Mouse (Mus musculus) MEL (cell line): ENCODE measurements at regions not wholly inside any gene's neighbourhood (a gene's known extent, or its start where the extent isn't known, plus 50 kb on each side); places are given as distances from the start of the nearest gene placed in this dataset.

ENCODE experiments used
- DNase-seq: peaks from one replicate; pipeline ENCODE4 v3.0.0; 2011; ENCODE audit warnings: low read depth, low spot score
- H3K27ac ChIP-seq: 2 replicates; pipeline ENCODE4 v1.5.1; 2012; ENCODE audit warnings: low read depth, mild to moderate bottlenecking, control low read depth, low read length, moderate library complexity; ENCODE audit not compliant: control insufficient read depth
- H3K27me3 ChIP-seq, 2 experiments: fragments of 150-350 bp in 1 of 2; sonication (generic) in 1 of 2; 2 replicates each; pipeline ENCODE4 v1.6.1; 2012; ENCODE audit warnings: low read length in 2 of 2, mild to moderate bottlenecking in 2 of 2, improper control_type of control experiment in 1 of 2, moderate library complexity in 1 of 2; ENCODE audit not compliant: insufficient read depth in 2 of 2, control insufficient read depth in 1 of 2
- H3K36me3 ChIP-seq, 2 experiments: 2 replicates each; pipeline ENCODE4 v1.6.1; 2012 to 2014; ENCODE audit warnings: low read length in 2 of 2, improper control_type of control experiment in 1 of 2, inconsistent platforms in 1 of 2, mild to moderate bottlenecking in 1 of 2; ENCODE audit not compliant: insufficient read depth in 2 of 2, control insufficient read depth in 1 of 2
- H3K4me1 ChIP-seq, 2 experiments: fragments of 150-350 bp in 1 of 2; sonication (generic) in 1 of 2; 2 replicates each; pipeline ENCODE4 v1.6.1; 2012; ENCODE audit warnings: low read length in 2 of 2, improper control_type of control experiment in 1 of 2, mild to moderate bottlenecking in 1 of 2; ENCODE audit not compliant: insufficient read depth in 2 of 2, control insufficient read depth in 1 of 2
- H3K4me3 ChIP-seq, 2 experiments: fragments of 150-350 bp in 1 of 2; sonication (generic) in 1 of 2; 2 replicates each; pipeline ENCODE4 v1.5.1; 2012; ENCODE audit warnings: low read depth in 2 of 2, low read length in 2 of 2, mild to moderate bottlenecking in 2 of 2, moderate library complexity in 2 of 2, control low read depth in 1 of 2, improper control_type of control experiment in 1 of 2; ENCODE audit not compliant: control insufficient read depth in 1 of 2, insufficient read depth in 1 of 2
- H3K79me2 ChIP-seq: 2 replicates; pipeline ENCODE4 v1.6.1; 2012; ENCODE audit warnings: mild to moderate bottlenecking, low read length, moderate library complexity; ENCODE audit not compliant: control insufficient read depth, poor library complexity, insufficient read depth
- H3K9ac ChIP-seq: 2 replicates; pipeline ENCODE4 v1.6.1; 2012; ENCODE audit warnings: low read depth, mild to moderate bottlenecking, control low read depth, low read length, moderate library complexity; ENCODE audit not compliant: control insufficient read depth, poor library complexity, severe bottlenecking
- H3K9me3 ChIP-seq: fragments of 150-350 bp; sonication (generic); replicated peaks from 2 replicates; pipeline ENCODE4 v1.6.1; 2012; ENCODE audit warnings: mild to moderate bottlenecking, low read length, improper control_type of control experiment, moderate library complexity; ENCODE audit not compliant: insufficient read depth
- CTCF ChIP-seq, 3 experiments: IDR thresholded peaks in 2 of 3; conservative IDR thresholded peaks in 1 of 3; 2 replicates each; pipeline ENCODE4 v1.5.1; 2011 to 2012; ENCODE audit warnings: low read length in 3 of 3, low read depth in 2 of 3, mild to moderate bottlenecking in 2 of 3, improper control_type of control experiment in 1 of 3, inconsistent platforms in 1 of 3, mixed read lengths in 1 of 3, moderate library complexity in 1 of 3; ENCODE audit not compliant: control insufficient read depth in 1 of 3, insufficient read depth in 1 of 3, poor library complexity in 1 of 3, severe bottlenecking in 1 of 3
- ETS1 ChIP-seq: IDR thresholded peaks from 2 replicates; pipeline ENCODE4 v1.6.1; 2012; ENCODE audit warnings: low read depth, mild to moderate bottlenecking, inconsistent platforms, low read length, improper control_type of control experiment, moderate library complexity
- HCFC1 ChIP-seq: IDR thresholded peaks from 2 replicates; pipeline ENCODE4 v1.6.1; 2012; ENCODE audit warnings: low read depth, mild to moderate bottlenecking, inconsistent platforms, low read length, improper control_type of control experiment, moderate library complexity
- MEF2A ChIP-seq: IDR thresholded peaks from 2 replicates; pipeline ENCODE4 v1.6.1; 2014; ENCODE audit warnings: low read depth, mild to moderate bottlenecking, inconsistent platforms, low read length, improper control_type of control experiment; ENCODE audit not compliant: poor library complexity, insufficient replicate concordance, severe bottlenecking; ENCODE audit errors: extremely low read depth
- MYB ChIP-seq: IDR thresholded peaks from 2 replicates; pipeline ENCODE4 v1.6.1; 2011; ENCODE audit warnings: mild to moderate bottlenecking, low read depth, low read length, improper control_type of control experiment
- NELFE ChIP-seq: IDR thresholded peaks from 2 replicates; pipeline ENCODE4 v1.6.1; 2011; ENCODE audit warnings: low read depth, low read length, improper control_type of control experiment
- POLR2AphosphoS5 ChIP-seq: IDR thresholded peaks from 2 replicates; pipeline ENCODE4 v1.6.1; 2012; ENCODE audit warnings: low read depth, borderline replicate concordance, mild to moderate bottlenecking, inconsistent platforms, low read length, moderate library complexity, mixed read lengths
- RCOR1 ChIP-seq: IDR thresholded peaks from 2 replicates; pipeline ENCODE4 v1.6.1; 2012; ENCODE audit warnings: low read depth, mild to moderate bottlenecking, inconsistent platforms, low read length, improper control_type of control experiment
- SIN3A ChIP-seq: IDR thresholded peaks from 2 replicates; pipeline ENCODE4 v1.6.1; 2012; ENCODE audit warnings: low read length, improper control_type of control experiment, inconsistent platforms
- TBP ChIP-seq: IDR thresholded peaks from 2 replicates; pipeline ENCODE4 v1.8.0; 2011; ENCODE audit warnings: low read depth, low read length, improper control_type of control experiment
- TCF12 ChIP-seq: IDR thresholded peaks from 2 replicates; pipeline ENCODE4 v1.6.1; 2014; ENCODE audit warnings: low read depth, mild to moderate bottlenecking, inconsistent platforms, low read length, improper control_type of control experiment, moderate library complexity

DNA sequence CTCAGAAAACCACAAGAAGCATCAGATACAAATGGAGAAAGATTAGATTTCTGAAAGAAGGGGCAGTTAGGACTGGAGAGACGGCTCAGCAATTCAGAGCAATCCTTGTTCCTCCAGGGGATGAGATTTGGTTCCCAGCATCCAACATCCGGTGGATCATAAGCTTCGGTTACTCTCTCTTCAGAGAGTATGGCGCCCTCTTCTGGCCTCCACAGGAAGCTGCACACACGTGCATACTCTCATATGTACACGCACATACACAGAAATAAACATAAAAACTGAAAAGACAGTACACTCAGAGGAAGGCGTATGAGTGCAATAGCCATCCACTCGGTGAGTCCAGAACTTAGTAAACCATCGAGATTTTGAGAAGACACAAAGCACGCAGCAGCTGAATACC, 91.6 kb upstream of the Mapk10 start:
- H3K36me3 ChIP-seq: no peaks in the 10 kb centered on the region
- H3K9ac ChIP-seq: no peak overlapping the region
- no peak overlapping the region for H3K27ac ChIP-seq
- H3K79me2 ChIP-seq: no peaks in the 10 kb centered on the region
- no peak for TF ChIP-seq RCOR1
- no peak for TF ChIP-seq POLR2AphosphoS5
- TF ChIP-seq HCFC1: no peak
- no peak for TF ChIP-seq SIN3A
- TF ChIP-seq CTCF (IDR thresholded peaks at IDR 0.05 in 2 of 3, conservative IDR thresholded peaks at IDR 0.05 in 1 of 3; ENCODE audit: control insufficient read depth in 1 of 3, insufficient read depth in 1 of 3, low read depth in 2 of 3, low read length in 3 of 3, poor library complexity in 1 of 3, severe bottlenecking in 1 of 3): peak; percentile 15 to 33 (median 29); a peak in 5 of 6 replicates
- TF ChIP-seq MYB: no peak
- TF ChIP-seq TCF12: no peak
- H3K27me3 ChIP-seq: no peaks in the 10 kb centered on the region; a peak in 1 of 4 replicates
- H3K9me3 ChIP-seq: no peaks in the 10 kb centered on the region
- no peak overlapping the region for H3K4me3 ChIP-seq
- H3K4me1 ChIP-seq: no peaks in the 10 kb centered on the region
- no peak for DNase-seq

DNA sequence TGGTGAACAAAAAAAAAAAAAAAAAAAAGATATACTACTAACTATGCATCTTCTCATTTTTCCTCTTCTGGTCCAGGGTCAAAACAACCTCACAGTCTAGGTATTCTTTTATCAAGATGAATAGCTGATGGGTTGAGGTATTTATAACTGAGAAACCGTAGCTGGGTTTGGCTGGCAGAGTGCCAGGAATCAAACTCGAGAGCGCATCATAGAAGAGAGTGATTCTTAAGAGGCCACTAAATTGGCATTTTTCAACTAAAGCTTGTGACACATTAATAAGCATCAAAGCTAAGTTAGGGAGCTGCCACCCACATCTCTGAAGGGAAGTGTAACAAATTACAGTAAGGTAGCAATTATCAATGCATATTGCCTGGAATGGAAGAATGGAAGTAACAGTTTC, 90.2 kb upstream of the Mapk10 start:
- H3K79me2 ChIP-seq: no peaks in the 10 kb centered on the region
- DNase-seq: no peak
- TF ChIP-seq MYB (no peak), NELFE (no peak), ETS1 (no peak), MEF2A (no peak), RCOR1 (no peak)

DNA sequence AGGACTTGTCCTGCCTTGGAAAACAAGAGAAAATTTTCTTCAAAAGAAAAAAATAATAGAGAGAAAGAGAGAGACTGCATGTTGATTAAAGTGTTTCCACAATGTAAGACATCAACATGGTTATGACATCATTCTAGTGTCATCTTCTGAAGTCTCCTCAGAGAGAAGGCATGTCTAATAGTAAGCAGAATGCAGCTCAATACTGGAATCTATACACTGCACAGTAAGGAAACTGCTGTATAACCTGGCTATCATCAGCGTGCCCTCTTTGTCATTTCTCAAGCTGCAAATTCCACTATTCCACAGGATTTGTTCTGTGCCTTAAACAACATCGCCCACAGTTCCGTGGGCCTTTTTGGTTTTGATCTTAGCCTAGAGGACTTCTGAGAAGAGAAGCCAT, 82.8 kb upstream of the Mapk10 start:
- no peaks in the 10 kb centered on the region for H3K4me1 ChIP-seq
- TF ChIP-seq TBP: no peak
- TF ChIP-seq MYB: no peak
- DNase-seq: no peak
- H3K27ac ChIP-seq: no peak overlapping the region
- no peaks in the 10 kb centered on the region for H3K79me2 ChIP-seq
- H3K36me3 ChIP-seq: no peaks in the 10 kb centered on the region
- H3K27me3 ChIP-seq: no peaks in the 10 kb centered on the region; a peak in 1 of 4 replicates
- no peaks in the 10 kb centered on the region for H3K9me3 ChIP-seq
- no peak overlapping the region for H3K4me3 ChIP-seq
- no peak overlapping the region for H3K9ac ChIP-seq

More for the DNA sequence above, 90.2 kb upstream of the Mapk10 start:
- Histone ChIP-seq H3K4me1 (no peaks in the 10 kb centered on the region), H3K9me3 (no peaks in the 10 kb centered on the region), H3K36me3 (no peaks in the 10 kb centered on the region), H3K27me3 (no peaks in the 10 kb centered on the region; a peak in 1 of 4 replicates), H3K4me3 (no peak overlapping the region), H3K27ac (no peak overlapping the region), H3K9ac (no peak overlapping the region)
